Mouse (Mus musculus): Measurements from ENCODE around the gene Spats2. TPM values are rescaled to one million over a fixed set of nuclear protein-coding genes. Genes with fewer than 3 reads are reported as not detected.
A peak's percentile ranks its signal among the peaks of the same experiment; 100 is the strongest.

The Spats2 gene
- polyA plus RNA-seq, 1 experiment from 2014 or later: 39.0 TPM

- peak overlapping the region; percentile 72 for H3K9ac ChIP-seq (ENCODE audit: low read length)
- no peaks in the 10 kb centered on the region for H3K27me3 ChIP-seq (replicated peaks; ENCODE audit: control insufficient read depth, insufficient read depth, low read length)
- peak overlapping the region; percentile 73 for H3K4me2 ChIP-seq (ENCODE audit: low read length)
- no peaks in the 10 kb centered on the region for H3K36me3 ChIP-seq (ENCODE audit: control insufficient read depth, insufficient read depth, low read length)
- WGBS: under 1% methylated on average over 84 of the region's 115 CpGs
- ATAC-seq (peak; percentile 91), DNase-seq (ENCODE audit: low spot score) (peak; percentile 95)
- no peaks in the 10 kb centered on the region for H3K9me3 ChIP-seq (replicated peaks; ENCODE audit: control insufficient read depth, low read length)
- peak overlapping the region; percentile 94 for H3K27ac ChIP-seq (ENCODE audit: low read depth, low read length)
- peaks cover 21% of the 10 kb centered on the region for H3K4me1 ChIP-seq (ENCODE audit: control insufficient read depth, insufficient read depth, low read length)
- H3K4me3 ChIP-seq (ENCODE audit: low read depth, low read length): peak overlapping the region; percentile 55
These were observed 532 bp downstream of the Spats2 start for GRCm38 (mm10) chr15:99126081-99126815.

- peak overlapping the region; percentile 55 for H3K4me3 ChIP-seq (ENCODE audit: low read depth, low read length)
- peak overlapping the region; percentile 73 for H3K4me2 ChIP-seq (ENCODE audit: low read length)
- peak overlapping the region; percentile 72 for H3K9ac ChIP-seq (ENCODE audit: low read length)
- ATAC-seq (peak; percentile 33), DNase-seq (ENCODE audit: low spot score) (peak; percentile 58)
- H3K4me1 ChIP-seq (ENCODE audit: control insufficient read depth, insufficient read depth, low read length): peaks cover 21% of the 10 kb centered on the region
- 0 out of 2 replicates have a peak, but pooled peaks cover 3% of the 10 kb centered on the region for H3K36me3 ChIP-seq (ENCODE audit: control insufficient read depth, insufficient read depth, low read length)
- peak overlapping the region; percentile 94 for H3K27ac ChIP-seq (ENCODE audit: low read depth, low read length)
- no peaks in the 10 kb centered on the region for H3K27me3 ChIP-seq (replicated peaks; ENCODE audit: control insufficient read depth, insufficient read depth, low read length)
- H3K9me3 ChIP-seq (replicated peaks; ENCODE audit: control insufficient read depth, low read length): no peaks in the 10 kb centered on the region
- WGBS: 0% methylated on average over 34 of the region's 35 CpGs
These were observed 1.2 kb downstream of the Spats2 start for GRCm38 (mm10) chr15:99126816-99127365.

GRCm38 (mm10) chr15:99127851-99128522 lies 2.3 kb downstream of the Spats2 start:
- Histone ChIP-seq H3K4me3 (ENCODE audit: low read depth, low read length) (peak overlapping the region; percentile 55), H3K4me2 (ENCODE audit: low read length) (peak overlapping the region; percentile 73), H3K4me1 (ENCODE audit: control insufficient read depth, insufficient read depth, low read length) (peaks cover 21% of the 10 kb centered on the region), H3K27me3 (replicated peaks; ENCODE audit: control insufficient read depth, insufficient read depth, low read length) (no peaks in the 10 kb centered on the region), H3K9me3 (replicated peaks; ENCODE audit: control insufficient read depth, low read length) (no peaks in the 10 kb centered on the region), H3K36me3 (ENCODE audit: control insufficient read depth, insufficient read depth, low read length) (0 out of 2 replicates have a peak, but pooled peaks cover 3% of the 10 kb centered on the region), H3K9ac (ENCODE audit: low read length) (peak overlapping the region; percentile 72), H3K27ac (ENCODE audit: low read depth, low read length) (no peak overlapping the region)
- no peak for ATAC-seq
- no peak for DNase-seq (ENCODE audit: low spot score)
- 60% methylated on average over 6 of the region's 6 CpGs for WGBS

GRCm38 (mm10) chr15:99129441-99129840 lies 3.7 kb downstream of the Spats2 start:
- DNase-seq (ENCODE audit: low spot score): no peak
- H3K9me3 ChIP-seq (replicated peaks; ENCODE audit: control insufficient read depth, low read length): no peaks in the 10 kb centered on the region
- H3K9ac ChIP-seq (ENCODE audit: low read length): 0 out of 2 replicates have a peak overlapping the region, but pooled peaks have one; percentile 13
- no peaks in the 10 kb centered on the region for H3K27me3 ChIP-seq (replicated peaks; ENCODE audit: control insufficient read depth, insufficient read depth, low read length)
- no peak for ATAC-seq
- WGBS: 28% methylated on average over 11 of the region's 11 CpGs
- H3K27ac ChIP-seq (ENCODE audit: low read depth, low read length): no peak overlapping the region
- 0 out of 2 replicates have a peak, but pooled peaks cover 3% of the 10 kb centered on the region for H3K36me3 ChIP-seq (ENCODE audit: control insufficient read depth, insufficient read depth, low read length)
- H3K4me3 ChIP-seq (ENCODE audit: low read depth, low read length): no peak overlapping the region
- peak overlapping the region; percentile 7; the same call in 1 of the 2 replicates for H3K4me2 ChIP-seq (ENCODE audit: low read length)
- peaks cover 21% of the 10 kb centered on the region for H3K4me1 ChIP-seq (ENCODE audit: control insufficient read depth, insufficient read depth, low read length)

GRCm38 (mm10) chr15:99129956-99130910 lies 4.5 kb downstream of the Spats2 start:
- Histone ChIP-seq H3K27ac (ENCODE audit: low read depth, low read length) (no peak overlapping the region), H3K4me1 (ENCODE audit: control insufficient read depth, insufficient read depth, low read length) (peaks cover 21% of the 10 kb centered on the region), H3K9me3 (replicated peaks; ENCODE audit: control insufficient read depth, low read length) (no peaks in the 10 kb centered on the region), H3K4me2 (ENCODE audit: low read length) (peak overlapping the region; percentile 7; the same call in 1 of the 2 replicates), H3K36me3 (ENCODE audit: control insufficient read depth, insufficient read depth, low read length) (0 out of 2 replicates have a peak, but pooled peaks cover 3% of the 10 kb centered on the region), H3K9ac (ENCODE audit: low read length) (0 out of 2 replicates have a peak overlapping the region, but pooled peaks have one; percentile 13), H3K27me3 (replicated peaks; ENCODE audit: control insufficient read depth, insufficient read depth, low read length) (no peaks in the 10 kb centered on the region), H3K4me3 (ENCODE audit: low read depth, low read length) (no peak overlapping the region)
- ATAC-seq (no peak), DNase-seq (ENCODE audit: low spot score) (peak; percentile 25)
- 57% methylated on average over 22 of the region's 22 CpGs for whole genome bisulfite sequencing

- ATAC-seq (no peak), DNase-seq (ENCODE audit: low spot score) (no peak)
- Histone ChIP-seq H3K4me3 (ENCODE audit: low read depth, low read length) (no peak overlapping the region), H3K9me3 (replicated peaks; ENCODE audit: control insufficient read depth, low read length) (no peaks in the 10 kb centered on the region), H3K36me3 (ENCODE audit: control insufficient read depth, insufficient read depth, low read length) (no peaks in the 10 kb centered on the region; the same call in 1 of the 2 replicates), H3K4me1 (ENCODE audit: control insufficient read depth, insufficient read depth, low read length) (no peaks in the 10 kb centered on the region), H3K4me2 (ENCODE audit: low read length) (no peak overlapping the region), H3K27me3 (replicated peaks; ENCODE audit: control insufficient read depth, insufficient read depth, low read length) (no peaks in the 10 kb centered on the region), H3K9ac (ENCODE audit: low read length) (no peak overlapping the region), H3K27ac (ENCODE audit: low read depth, low read length) (no peak overlapping the region)
- WGBS: 82% methylated on average over 5 of the region's 5 CpGs
These were observed 12.7 kb downstream of the Spats2 start for GRCm38 (mm10) chr15:99138389-99138788.

- Histone ChIP-seq H3K9ac (ENCODE audit: low read length) (no peak overlapping the region), H3K4me1 (ENCODE audit: control insufficient read depth, insufficient read depth, low read length) (no peaks in the 10 kb centered on the region), H3K27me3 (replicated peaks; ENCODE audit: control insufficient read depth, insufficient read depth, low read length) (no peaks in the 10 kb centered on the region), H3K9me3 (replicated peaks; ENCODE audit: control insufficient read depth, low read length) (no peaks in the 10 kb centered on the region), H3K4me3 (ENCODE audit: low read depth, low read length) (no peak overlapping the region), H3K4me2 (ENCODE audit: low read length) (no peak overlapping the region), H3K27ac (ENCODE audit: low read depth, low read length) (no peak overlapping the region), H3K36me3 (ENCODE audit: control insufficient read depth, insufficient read depth, low read length) (no peaks in the 10 kb centered on the region; the same call in 1 of the 2 replicates)
- DNase-seq (ENCODE audit: low spot score) (peak; percentile 63), ATAC-seq (no peak)
- 69% methylated on average over 6 of the region's 6 CpGs for WGBS
These were observed 14.0 kb downstream of the Spats2 start for GRCm38 (mm10) chr15:99139669-99140068.

- WGBS: 93% methylated on average over 7 of the region's 7 CpGs
- peaks cover 47% of the 10 kb centered on the region for H3K36me3 ChIP-seq (ENCODE audit: control insufficient read depth, insufficient read depth, low read length)
- H3K4me2 ChIP-seq (ENCODE audit: low read length): no peak overlapping the region
- H3K27ac ChIP-seq (ENCODE audit: low read depth, low read length): no peak overlapping the region
- no peaks in the 10 kb centered on the region for H3K4me1 ChIP-seq (ENCODE audit: control insufficient read depth, insufficient read depth, low read length)
- no peak for DNase-seq (ENCODE audit: low spot score)
- H3K9me3 ChIP-seq (replicated peaks; ENCODE audit: control insufficient read depth, low read length): no peaks in the 10 kb centered on the region
- ATAC-seq: no peak
- no peaks in the 10 kb centered on the region for H3K27me3 ChIP-seq (replicated peaks; ENCODE audit: control insufficient read depth, insufficient read depth, low read length)
- no peak overlapping the region for H3K4me3 ChIP-seq (ENCODE audit: low read depth, low read length)
- H3K9ac ChIP-seq (ENCODE audit: low read length): no peak overlapping the region
These were observed 24.8 kb downstream of the Spats2 start for GRCm38 (mm10) chr15:99150516-99150915.

Measured in forebrain, embryonic 14.5 days (tissue).